Mouse (Mus musculus): ENCODE results near the gene S100a3.

GRCm38 (mm10) chr3:90585595-90585994 lies 25.2 kb downstream of the S100a3 start:
- TF ChIP-seq CTCF (IDR thresholded peaks at IDR 0.05; ENCODE audit: low read depth) = peak; percentile 90
- no peak for TF ChIP-seq EP300 (IDR thresholded peaks at IDR 0.05; ENCODE audit: low read depth)

All from liver, postnatal 0 days (tissue).